Mouse (Mus musculus): ENCODE measurements around the gene Tmem52. TPM values are rescaled to one million over a fixed set of nuclear protein-coding genes. Genes with fewer than 3 reads are reported as not detected.
"Not testable (repeated sequence)": the region's sequence is repeated elsewhere in the genome, so short reads cannot be mapped to it uniquely, and the experiment has no call there.

Tmem52 gene
- polyA plus RNA-seq (2014; fragmentation: Nextera tagmentation; extraction: Ambion mirVana) = 0.54 and 1.3 TPM in 2 replicates

GRCm38 (mm10) chr4:155468952-155469351 is at the start of gene Tmem52:
TSS of gene Tmem52 (plus strand) at chr4:155469114.
- ATAC-seq (ENCODE audit: low read depth) = peak; percentile 68
- peak within 1 kb of the TSS; percentile 49 for H3K4me2 ChIP-seq (ENCODE audit: low read depth, low read length)
- H3K36me3 ChIP-seq (ENCODE audit: control insufficient read depth, insufficient read depth, low read length) = no peaks in the 10 kb centered on the region
- H3K9me3 ChIP-seq (ENCODE audit: control insufficient read depth, low read length) = no peaks in the 10 kb centered on the region
- H3K4me1 ChIP-seq (ENCODE audit: control insufficient read depth, insufficient read depth, low read length) = 0 out of 2 replicates have a peak, but pooled peaks cover 2% of the 10 kb centered on the region
- H3K27me3 ChIP-seq (replicated peaks; ENCODE audit: control insufficient read depth, insufficient read depth, low read length) = 0 out of 2 replicates have a peak, but pooled peaks cover 5% of the 10 kb centered on the region
- 9% methylated on average over 20 of the region's 21 CpGs for WGBS
- no peak within 1 kb of the TSS for H3K27ac ChIP-seq (replicated peaks; ENCODE audit: low read depth, low read length)
- H3K9ac ChIP-seq (ENCODE audit: low read depth, low read length) = 0 out of 2 replicates have a peak within 1 kb of the TSS, but pooled peaks have one; percentile 14
- H3K4me3 ChIP-seq (ENCODE audit: low read depth, low read length) = peak within 1 kb of the TSS; percentile 20
- DNase-seq (ENCODE audit: low spot score) = peak; percentile 78

- H3K27ac ChIP-seq (replicated peaks; ENCODE audit: low read depth, low read length) = no peak overlapping the region
- DNase-seq (ENCODE audit: low spot score) = no peak
- no peak overlapping the region for H3K4me2 ChIP-seq (ENCODE audit: low read depth, low read length)
- WGBS = 87% methylated on average over 3 of the region's 3 CpGs
- no peak for ATAC-seq (ENCODE audit: low read depth)
- no peaks in the 10 kb centered on the region for H3K27me3 ChIP-seq (replicated peaks; ENCODE audit: control insufficient read depth, insufficient read depth, low read length)
- no peaks in the 10 kb centered on the region for H3K9me3 ChIP-seq (ENCODE audit: control insufficient read depth, low read length)
- no peaks in the 10 kb centered on the region for H3K36me3 ChIP-seq (ENCODE audit: control insufficient read depth, insufficient read depth, low read length)
- no peak overlapping the region for H3K9ac ChIP-seq (ENCODE audit: low read depth, low read length)
- no peak overlapping the region for H3K4me3 ChIP-seq (ENCODE audit: low read depth, low read length)
- H3K4me1 ChIP-seq (ENCODE audit: control insufficient read depth, insufficient read depth, low read length) = no peaks in the 10 kb centered on the region
These were observed 48.8 kb upstream of the Tmem52 start for GRCm38 (mm10) chr4:155420137-155420536.

- not testable (repeated sequence) for ATAC-seq (ENCODE audit: low read depth)
These were observed 47.2 kb upstream of the Tmem52 start for GRCm38 (mm10) chr4:155421412-155422370.

GRCm38 (mm10) chr4:155423988-155424387 is 44.9 kb upstream of the Tmem52 start:
- H3K4me1 ChIP-seq (ENCODE audit: control insufficient read depth, insufficient read depth, low read length) = no peaks in the 10 kb centered on the region
- ATAC-seq (ENCODE audit: low read depth) (no peak), DNase-seq (ENCODE audit: low spot score) (no peak)
- no peaks in the 10 kb centered on the region for H3K27me3 ChIP-seq (replicated peaks; ENCODE audit: control insufficient read depth, insufficient read depth, low read length)
- no peak overlapping the region for H3K4me2 ChIP-seq (ENCODE audit: low read depth, low read length)
- H3K9ac ChIP-seq (ENCODE audit: low read depth, low read length) = no peak overlapping the region
- no peak overlapping the region for H3K27ac ChIP-seq (replicated peaks; ENCODE audit: low read depth, low read length)
- no peaks in the 10 kb centered on the region for H3K9me3 ChIP-seq (ENCODE audit: control insufficient read depth, low read length)
- no peaks in the 10 kb centered on the region for H3K36me3 ChIP-seq (ENCODE audit: control insufficient read depth, insufficient read depth, low read length)
- WGBS = 66% methylated on average over 5 of the region's 5 CpGs
- no peak overlapping the region for H3K4me3 ChIP-seq (ENCODE audit: low read depth, low read length)

More at GRCm38 (mm10) chr4:155421412-155422370, 47.2 kb upstream of the Tmem52 start:
- H3K27me3 ChIP-seq (replicated peaks; ENCODE audit: control insufficient read depth, insufficient read depth, low read length); H3K4me2 ChIP-seq (ENCODE audit: low read depth, low read length); H3K9ac ChIP-seq (ENCODE audit: low read depth, low read length); H3K4me3 ChIP-seq (ENCODE audit: low read depth, low read length); H3K36me3 ChIP-seq (ENCODE audit: control insufficient read depth, insufficient read depth, low read length); H3K9me3 ChIP-seq (ENCODE audit: control insufficient read depth, low read length); H3K4me1 ChIP-seq (ENCODE audit: control insufficient read depth, insufficient read depth, low read length); H3K27ac ChIP-seq (replicated peaks; ENCODE audit: low read depth, low read length); DNase-seq (ENCODE audit: low spot score): not testable (repeated sequence)
- 79% methylated on average over 20 of the region's 30 CpGs for WGBS

- 82% methylated on average over 6 of the region's 6 CpGs for WGBS
- no peak for DNase-seq (ENCODE audit: low spot score)
- no peaks in the 10 kb centered on the region for H3K27me3 ChIP-seq (replicated peaks; ENCODE audit: control insufficient read depth, insufficient read depth, low read length)
- no peaks in the 10 kb centered on the region for H3K9me3 ChIP-seq (ENCODE audit: control insufficient read depth, low read length)
- no peak overlapping the region for H3K9ac ChIP-seq (ENCODE audit: low read depth, low read length)
- no peaks in the 10 kb centered on the region for H3K36me3 ChIP-seq (ENCODE audit: control insufficient read depth, insufficient read depth, low read length)
- ATAC-seq (ENCODE audit: low read depth) = no peak
- H3K4me1 ChIP-seq (ENCODE audit: control insufficient read depth, insufficient read depth, low read length) = no peaks in the 10 kb centered on the region
- no peak overlapping the region for H3K27ac ChIP-seq (replicated peaks; ENCODE audit: low read depth, low read length)
- H3K4me2 ChIP-seq (ENCODE audit: low read depth, low read length) = no peak overlapping the region
- no peak overlapping the region for H3K4me3 ChIP-seq (ENCODE audit: low read depth, low read length)
These were observed 42.6 kb upstream of the Tmem52 start for GRCm38 (mm10) chr4:155426272-155426671.

- Histone ChIP-seq H3K4me3 (ENCODE audit: low read depth, low read length) (no peak overlapping the region), H3K4me2 (ENCODE audit: low read depth, low read length) (no peak overlapping the region), H3K4me1 (ENCODE audit: control insufficient read depth, insufficient read depth, low read length) (no peaks in the 10 kb centered on the region), H3K27ac (replicated peaks; ENCODE audit: low read depth, low read length) (no peak overlapping the region), H3K9me3 (ENCODE audit: control insufficient read depth, low read length) (no peaks in the 10 kb centered on the region), H3K27me3 (replicated peaks; ENCODE audit: control insufficient read depth, insufficient read depth, low read length) (no peaks in the 10 kb centered on the region), H3K9ac (ENCODE audit: low read depth, low read length) (no peak overlapping the region), H3K36me3 (ENCODE audit: control insufficient read depth, insufficient read depth, low read length) (no peaks in the 10 kb centered on the region)
- ATAC-seq (ENCODE audit: low read depth) (no peak), DNase-seq (ENCODE audit: low spot score) (no peak)
These were observed 40.5 kb upstream of the Tmem52 start for GRCm38 (mm10) chr4:155428442-155428841.

- Histone ChIP-seq H3K27me3 (replicated peaks; ENCODE audit: control insufficient read depth, insufficient read depth, low read length) (no peaks in the 10 kb centered on the region), H3K27ac (replicated peaks; ENCODE audit: low read depth, low read length) (no peak overlapping the region), H3K4me3 (ENCODE audit: low read depth, low read length) (no peak overlapping the region), H3K4me1 (ENCODE audit: control insufficient read depth, insufficient read depth, low read length) (no peaks in the 10 kb centered on the region), H3K9me3 (ENCODE audit: control insufficient read depth, low read length) (no peaks in the 10 kb centered on the region), H3K36me3 (ENCODE audit: control insufficient read depth, insufficient read depth, low read length) (no peaks in the 10 kb centered on the region), H3K4me2 (ENCODE audit: low read depth, low read length) (no peak overlapping the region), H3K9ac (ENCODE audit: low read depth, low read length) (no peak overlapping the region)
- DNase-seq (ENCODE audit: low spot score) (no peak), ATAC-seq (ENCODE audit: low read depth) (no peak)
- WGBS = 81% methylated on average over 3 of the region's 3 CpGs
These were observed 39.7 kb upstream of the Tmem52 start for GRCm38 (mm10) chr4:155429202-155429601.

GRCm38 (mm10) chr4:155432358-155432757 is 36.6 kb upstream of the Tmem52 start:
- 82% methylated on average over 6 of the region's 6 CpGs for WGBS
- Histone ChIP-seq H3K9ac (ENCODE audit: low read depth, low read length) (no peak overlapping the region), H3K27ac (replicated peaks; ENCODE audit: low read depth, low read length) (no peak overlapping the region), H3K4me2 (ENCODE audit: low read depth, low read length) (no peak overlapping the region), H3K4me3 (ENCODE audit: low read depth, low read length) (no peak overlapping the region), H3K36me3 (ENCODE audit: control insufficient read depth, insufficient read depth, low read length) (no peaks in the 10 kb centered on the region), H3K4me1 (ENCODE audit: control insufficient read depth, insufficient read depth, low read length) (no peaks in the 10 kb centered on the region), H3K27me3 (replicated peaks; ENCODE audit: control insufficient read depth, insufficient read depth, low read length) (no peaks in the 10 kb centered on the region), H3K9me3 (ENCODE audit: control insufficient read depth, low read length) (no peaks in the 10 kb centered on the region)
- no peak for ATAC-seq (ENCODE audit: low read depth)
- DNase-seq (ENCODE audit: low spot score) = no peak
